Mouse (Mus musculus): ENCODE results near the gene Usp43.

DNA sequence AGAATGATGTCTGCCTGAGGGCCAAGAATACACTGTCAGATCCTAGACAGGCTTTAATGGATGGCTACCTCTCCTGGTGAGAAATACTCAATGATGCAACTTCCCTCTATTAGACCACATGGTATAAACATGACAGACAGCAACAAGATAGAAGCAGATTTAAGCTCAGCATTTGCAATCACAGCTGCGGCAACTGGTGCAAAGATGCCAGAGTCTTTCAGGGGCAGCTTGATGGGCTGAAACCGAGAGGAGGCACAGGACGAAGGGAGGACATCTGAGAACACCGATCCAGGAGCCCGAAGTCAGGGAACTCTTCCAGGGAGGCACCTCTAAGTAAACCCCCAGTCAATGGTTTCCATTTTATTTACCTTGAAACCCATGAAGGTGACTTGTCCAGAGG is 31.7 kb upstream of the Usp43 start:
- TF ChIP-seq POLR2A (IDR thresholded peaks at IDR 0.05; ENCODE audit: extremely low read depth, insufficient read depth, low read length) (no peak), CTCF (IDR thresholded peaks at IDR 0.05; ENCODE audit: extremely low read depth, insufficient read depth, low read length) (no peak)
